Mouse (Mus musculus): ENCODE results near the gene Slc25a18.

Gene Slc25a18

DNA sequence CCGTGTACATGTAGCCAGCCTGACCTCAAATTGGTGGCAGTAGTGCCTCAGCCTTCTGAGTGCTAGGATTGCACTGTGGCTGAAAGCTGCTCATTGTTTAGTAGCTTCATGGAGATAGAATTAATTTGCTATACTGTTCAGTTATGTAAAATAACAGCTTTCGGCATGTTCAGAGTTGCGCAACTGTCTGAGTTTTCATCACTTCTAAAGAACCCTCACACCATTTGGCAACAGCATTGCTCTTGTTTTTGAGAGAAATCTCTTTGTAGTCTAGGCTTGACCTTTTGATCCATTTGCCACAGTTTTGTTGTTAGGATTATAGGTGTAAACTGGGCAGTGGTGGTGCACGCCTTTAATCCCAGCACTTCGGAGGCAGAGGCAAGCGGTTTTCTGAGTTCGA, 66.9 kb downstream of the Slc25a18 start:
- no peak for DNase-seq (ENCODE audit: low read depth, low spot score)

DNA sequence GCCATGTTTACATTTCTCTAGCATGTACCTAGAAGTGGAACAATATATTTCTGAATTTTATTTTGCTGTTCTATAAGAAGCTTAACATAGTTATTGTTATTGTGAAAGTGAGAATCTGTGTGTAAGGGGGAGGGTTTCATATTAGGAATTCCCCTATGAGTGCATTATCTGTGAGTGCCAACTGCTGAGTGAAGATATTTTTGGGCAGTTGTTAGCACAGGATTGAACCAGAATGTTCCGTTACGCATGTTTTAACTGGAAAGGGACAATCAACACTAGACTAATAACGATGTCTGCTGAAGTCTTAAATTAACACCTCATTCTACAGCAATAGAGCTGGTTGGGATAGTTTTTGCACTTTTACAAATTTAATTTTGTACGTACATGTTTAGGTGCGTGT, 68.4 kb downstream of the Slc25a18 start:
- no peak for DNase-seq (ENCODE audit: low read depth, low spot score)
